Mouse (Mus musculus) left cerebral cortex, postnatal 10 days (tissue): ENCODE measurements around the gene Gm3029. TPM values are rescaled to one million over a fixed set of nuclear protein-coding genes. Genes with fewer than 3 reads are reported as not detected.
"Not testable (repeated sequence)": the region's sequence is repeated elsewhere in the genome, so short reads cannot be mapped to it uniquely, and the experiment has no call there.

Experiments used
- DNase-seq, 2 experiments: peaks; one replicate each; pipeline ENCODE4 v3.0.0; 2021 to 2022; ENCODE audit warnings: low spot score in 2 of 2, mixed read lengths in 1 of 2; ENCODE audit errors: extremely low spot score in 1 of 2
- intact Hi-C: fragments of 180-260 bp; cut with DNase I; formaldehyde crosslinking; loops from one replicate; pipeline ENCODE4 v1.15.1; 2025
- total RNA-seq, 2 experiments: library from RNA; stranded (reverse); gene quantifications; 2 replicates each; pipeline ENCODE4 v1.2.3; 2021

The Gm3029 gene
- not detected for total RNA-seq

DNA sequence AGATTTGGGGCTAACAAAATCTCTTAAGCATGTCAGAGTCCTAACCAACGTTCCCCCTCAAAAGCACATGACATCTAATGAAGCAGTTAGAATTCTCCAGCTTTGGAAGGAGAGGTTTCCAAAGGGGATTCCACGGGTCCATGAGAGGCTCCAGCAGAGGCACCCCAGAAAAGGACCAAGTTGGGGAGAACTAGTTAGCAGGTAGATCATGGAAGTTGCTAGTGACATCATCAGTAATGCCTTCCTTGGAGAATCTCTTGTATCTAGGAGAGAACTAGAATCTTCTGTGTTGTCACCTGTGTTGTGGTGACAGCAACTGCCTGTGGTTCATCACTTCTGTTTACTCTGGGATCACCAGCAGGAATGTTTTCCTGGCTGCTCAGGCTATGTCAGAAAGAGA lies at the start of gene Gm3029:
Gene Gm3029, plus strand, starts transcription at position 301 of the 400 bp plus-strand sequence.
- DNase-seq, intact Hi-C loops: not testable (repeated sequence)

DNA sequence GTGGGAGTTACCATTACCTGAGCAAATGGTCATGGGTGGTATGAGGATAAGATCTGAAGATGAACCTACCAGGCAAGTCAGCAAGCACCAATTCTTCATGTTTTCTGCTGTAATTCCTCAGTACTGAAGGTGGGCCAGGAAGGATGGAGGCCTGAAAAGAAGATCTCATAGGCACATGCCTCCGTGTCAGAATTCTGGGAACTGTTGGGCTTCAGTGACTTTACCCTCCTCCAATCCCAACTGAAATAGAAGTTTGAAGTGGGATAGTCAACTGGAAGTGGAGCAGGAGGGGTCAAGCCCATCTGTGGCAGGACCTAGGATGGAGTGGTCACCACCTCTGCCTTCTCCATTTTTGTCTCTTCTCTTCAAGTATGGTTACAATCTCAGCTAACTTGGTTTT lies 47.7 kb upstream of the Gm3029 start, which contains the start of gene Gm2916:
Gene Gm2916, plus strand, starts transcription at position 301 of the 400 bp plus-strand sequence.
- DNase-seq, intact Hi-C loops: not testable (repeated sequence)

DNA sequence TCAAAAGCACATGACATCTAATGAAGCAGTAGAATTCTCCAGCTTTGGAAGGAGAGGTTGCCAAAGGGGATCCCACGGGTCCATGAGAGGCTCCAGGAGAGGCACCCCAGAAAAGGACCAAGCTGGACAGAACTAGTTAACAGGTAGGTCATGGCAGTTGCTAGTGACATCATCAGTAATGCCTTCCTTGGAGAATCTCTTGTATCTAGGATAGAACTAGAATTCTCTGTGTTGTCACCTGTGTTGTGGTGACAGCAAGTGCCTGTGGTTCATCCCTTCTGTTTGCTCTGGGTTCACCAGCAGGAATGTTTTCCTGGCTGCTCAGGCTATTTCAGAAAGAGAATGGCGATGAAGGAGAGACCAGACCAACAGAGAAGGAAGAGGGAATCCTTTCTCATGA lies 31.7 kb downstream of the Gm3029 start, which contains the start of gene Gm3095:
Gene Gm3095, plus strand, starts transcription at position 301 of the 400 bp plus-strand sequence.
- DNase-seq, intact Hi-C loops: not testable (repeated sequence)

Other genes with a start within 250 kb of the Gm3029 start
- not detected for gene Gm3043, start 243.0 kb upstream of the Gm3029 start, total RNA-seq
- 1 to 10 TPM; 2.4 to 2.9 TPM for gene Gm3002, start 121.7 kb upstream of the Gm3029 start, total RNA-seq
- not detected for gene Gm3033, start 85.5 kb upstream of the Gm3029 start, total RNA-seq
- not detected for gene Gm2916, start 47.6 kb upstream of the Gm3029 start, total RNA-seq
- under 1 TPM; 0.26 to 0.75 TPM for gene Gm3095, start 31.8 kb downstream of the Gm3029 start, total RNA-seq
- not detected for gene Gm3099, start 66.6 kb downstream of the Gm3029 start, total RNA-seq
- gene Gm5796, start 92.2 kb downstream of the Gm3029 start, total RNA-seq: 10 to 100 TPM in 1 of 2 experiments, 1 to 10 TPM in 1; 8.0 to 11.2 TPM
- gene Gm3115, start 152.4 kb downstream of the Gm3029 start, total RNA-seq: under 1 TPM; 0.28 to 0.47 TPM
- gene Gm8108, start 178.8 kb downstream of the Gm3029 start, total RNA-seq: 10 to 100 TPM in 1 of 2 experiments, 1 to 10 TPM in 1; 9.7 to 11.1 TPM
- gene Gm3127, start 233.3 kb downstream of the Gm3029 start, total RNA-seq: not detected